In the genomic region with DNA sequence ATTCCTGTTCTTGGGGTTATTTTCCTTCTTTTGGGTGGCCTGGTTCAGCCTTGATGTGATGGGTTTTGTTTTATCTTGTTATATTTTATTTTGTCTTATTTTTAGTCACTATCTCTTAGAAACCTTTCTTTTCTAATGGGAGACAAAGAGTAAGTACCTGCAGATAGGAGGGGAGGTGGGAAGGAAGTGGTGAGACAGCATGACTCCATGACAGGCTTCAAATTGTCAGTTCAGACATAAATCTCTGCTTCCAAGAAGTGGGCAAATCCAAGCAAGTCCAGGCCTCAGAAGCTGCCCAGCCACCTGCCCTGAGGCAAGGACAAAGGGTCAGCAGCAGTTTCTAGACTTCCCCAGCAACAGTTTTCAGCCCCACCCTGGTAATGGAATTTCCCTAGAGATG, we compare ENCODE assay signal across 8 mouse cellular contexts.
DNase-seq lines count a peak whose midpoint lies in the region; ATAC-seq and TF ChIP-seq lines count a peak whose summit lies in the region.
"Had no signal": no experiment of that assay in that cellular context is flagged by ENCODE, and none has a peak within 500 bp of the region (broad histone marks: within the 10 kb centered on the region; RNA-seq: fewer than 3 reads in every experiment).

No protein-coding gene starts in this region.

- H3K4me1 ChIP-seq in lung, embryonic 14.5 days (ENCODE audit: insufficient read depth), result no peaks in the 10 kb centered on the region
- no peaks in the 10 kb centered on the region for H3K4me1 ChIP-seq in embryonic facial prominence, embryonic 14.5 days (ENCODE audit: control insufficient read depth, insufficient read depth, low read length)
- H3K4me1 ChIP-seq in limb, embryonic 11.5 days (ENCODE audit: control insufficient read depth, insufficient read depth, low read length), result no peaks in the 10 kb centered on the region

- ATAC-seq in lung, embryonic 14.5 days (ENCODE audit: insufficient read depth), result no peak
- ATAC-seq in embryonic facial prominence, embryonic 14.5 days (ENCODE audit: low read depth), result no peak
- ATAC-seq in limb, embryonic 11.5 days (ENCODE audit: insufficient number of reproducible peaks, low FRiP score, low TSS enrichment, low read depth), result no peak

- H3K36me3 ChIP-seq in lung, embryonic 14.5 days (ENCODE audit: insufficient read depth), result no peaks in the 10 kb centered on the region
- H3K36me3 ChIP-seq in embryonic facial prominence, embryonic 14.5 days (ENCODE audit: control insufficient read depth, insufficient read depth, low read length), result no peaks in the 10 kb centered on the region
- no peaks in the 10 kb centered on the region for H3K36me3 ChIP-seq in limb, embryonic 11.5 days (ENCODE audit: control insufficient read depth, insufficient read depth, low read length)

- H3K4me3 ChIP-seq in lung, embryonic 14.5 days (ENCODE audit: low read depth, low read length), result peak overlapping the region; percentile 11; the same call in 1 of the 2 replicates
- peak overlapping the region; percentile 23 for H3K4me3 ChIP-seq in embryonic facial prominence, embryonic 14.5 days (ENCODE audit: low read depth, low read length)
- H3K4me3 ChIP-seq in limb, embryonic 11.5 days (ENCODE audit: low read depth, low read length), result no peak overlapping the region

- TF ChIP-seq CTCF in lung, embryonic 14.5 days (IDR thresholded peaks at IDR 0.05; ENCODE audit: low read depth), result no peak

- H3K27me3 ChIP-seq in lung, embryonic 14.5 days (ENCODE audit: insufficient read depth, low read length), result no peaks in the 10 kb centered on the region
- no peaks in the 10 kb centered on the region for H3K27me3 ChIP-seq in embryonic facial prominence, embryonic 14.5 days (replicated peaks; ENCODE audit: control insufficient read depth, insufficient read depth, low read length)
- no peaks in the 10 kb centered on the region for H3K27me3 ChIP-seq in limb, embryonic 11.5 days (ENCODE audit: control insufficient read depth, insufficient read depth, low read length)

- DNase-seq in lung, embryonic 14.5 days, result no peak
- DNase-seq in lung, postnatal 10 days, result no peak
- no peak for DNase-seq in embryonic facial prominence, embryonic 14.5 days (ENCODE audit: low spot score)
- DNase-seq in limb, embryonic 11.5 days (ENCODE audit: low spot score), result peak; percentile 20
- DNase-seq in skeletal muscle tissue, adult 2 months (ENCODE audit: low read depth, low spot score), result peak; percentile 3
- no peak for DNase-seq in gastrocnemius, adult 18-20 months (ENCODE audit: low spot score)
- no peak for DNase-seq in left cerebral cortex, postnatal 14 days (ENCODE audit: low spot score in 2 of 2)
- DNase-seq: kidney, adult 11 months had no signal

- intact Hi-C loops in left cerebral cortex, postnatal 14 days (cut with DNase I), result no loop called here

- H3K9me3 ChIP-seq in lung, embryonic 14.5 days (ENCODE audit: low read depth, low read length), result no peaks in the 10 kb centered on the region
- H3K9me3 ChIP-seq in embryonic facial prominence, embryonic 14.5 days (ENCODE audit: control insufficient read depth, low read length), result no peaks in the 10 kb centered on the region
- no peaks in the 10 kb centered on the region for H3K9me3 ChIP-seq in limb, embryonic 11.5 days (ENCODE audit: control insufficient read depth, low read length)

- peak overlapping the region; percentile 36; the same call in 1 of the 2 replicates for H3K4me2 ChIP-seq in lung, embryonic 14.5 days
- H3K4me2 ChIP-seq in embryonic facial prominence, embryonic 14.5 days (ENCODE audit: low read depth, low read length), result peak overlapping the region; percentile 41
- H3K4me2 ChIP-seq in limb, embryonic 11.5 days (ENCODE audit: low read depth, severe bottlenecking), result no peak overlapping the region

- no peak overlapping the region for H3K27ac ChIP-seq in lung, embryonic 14.5 days (ENCODE audit: low read depth)
- H3K27ac ChIP-seq in embryonic facial prominence, embryonic 14.5 days (replicated peaks; ENCODE audit: low read depth, low read length), result no peak overlapping the region
- H3K27ac ChIP-seq in limb, embryonic 11.5 days (replicated peaks; ENCODE audit: low read depth, low read length), result no peak overlapping the region

- H3K9ac ChIP-seq in lung, embryonic 14.5 days, result no peak overlapping the region
- H3K9ac ChIP-seq in embryonic facial prominence, embryonic 14.5 days (ENCODE audit: low read depth, low read length), result peak overlapping the region; percentile 8; the same call in 1 of the 2 replicates
- no peak overlapping the region for H3K9ac ChIP-seq in limb, embryonic 11.5 days (ENCODE audit: low read length)

Comparison
In these comparisons a context has a peak if more than half of its experiments do, and no peak if none do; other contexts are left out.
1. DNase-seq: peak in limb, embryonic 11.5 days (single experiment) and skeletal muscle tissue, adult 2 months (single experiment); none in lung, embryonic 14.5 days (single experiment), lung, postnatal 10 days (single experiment), embryonic facial prominence, embryonic 14.5 days (single experiment), gastrocnemius, adult 18-20 months (single experiment) and left cerebral cortex, postnatal 14 days (0 of 2).